Mouse (Mus musculus): ENCODE measurements around the gene Phf7. TPM values are rescaled to one million over a fixed set of nuclear protein-coding genes. Genes with fewer than 3 reads are reported as not detected.

The Phf7 gene
- total RNA-seq, 2 experiments from 2014 or later, result 3.2 to 4.2 TPM

- intact Hi-C loops (cut with DNase I), result loop anchor here (1.0 to 2.0 kb wide), 2 partner anchors 45 to 78 kb away; partner anchors contain the start of genes Bap1, Phf7 and Smim4
- peak in 1 of 2 experiments; percentile 47 for DNase-seq (ENCODE audit: low spot score in 2 of 2)
These were observed 45.3 kb downstream of the Phf7 start for GRCm38 (mm10) chr14:31205562-31206467.

GRCm38 (mm10) chr14:31205244-31205561 lies 45.9 kb downstream of the Phf7 start:
- no peak for DNase-seq (ENCODE audit: low spot score in 2 of 2)
- intact Hi-C loops (cut with DNase I), result no loop called here

GRCm38 (mm10) chr14:31204844-31205243 lies 46.3 kb downstream of the Phf7 start:
- intact Hi-C loops (cut with DNase I), result no loop called here
- peak in 1 of 2 experiments; percentile 33 for DNase-seq (ENCODE audit: low spot score in 2 of 2)

- DNase-seq (ENCODE audit: low spot score in 2 of 2), result no peak
- intact Hi-C loops (cut with DNase I), result no loop called here
These were observed 51.1 kb downstream of the Phf7 start for GRCm38 (mm10) chr14:31200038-31200437.

- DNase-seq (ENCODE audit: low spot score in 2 of 2), result no peak
- intact Hi-C loops (cut with DNase I), result no loop called here
These were observed 51.5 kb downstream of the Phf7 start for GRCm38 (mm10) chr14:31199599-31199998.

- peak; percentile 54 to 81 for DNase-seq (ENCODE audit: low spot score in 2 of 2)
- intact Hi-C loops (cut with DNase I), result no loop called here
These were observed 53.3 kb downstream of the Phf7 start for GRCm38 (mm10) chr14:31197547-31198516.

- DNase-seq (ENCODE audit: low spot score in 2 of 2), result no peak
- intact Hi-C loops (cut with DNase I), result no loop called here
These were observed 55.1 kb downstream of the Phf7 start for GRCm38 (mm10) chr14:31195968-31196367.

- intact Hi-C loops (cut with DNase I), result no loop called here
- DNase-seq (ENCODE audit: low spot score in 2 of 2), result no peak
These were observed 55.6 kb downstream of the Phf7 start for GRCm38 (mm10) chr14:31195521-31195920.

- intact Hi-C loops (cut with DNase I), result loop anchor here (5.0 kb wide), 1 partner anchor 63 kb away; the partner anchor contains the start of gene Nt5dc2
- peak in 1 of 2 experiments; percentile 50 for DNase-seq (ENCODE audit: low spot score in 2 of 2)
These were observed 56.1 kb downstream of the Phf7 start for GRCm38 (mm10) chr14:31194891-31195513.

- intact Hi-C loops (cut with DNase I), result loop anchor here (5.0 kb wide), 1 partner anchor 62 kb away; the partner anchor contains the start of gene Nt5dc2
- DNase-seq (ENCODE audit: low spot score in 2 of 2), result no peak
These were observed 56.7 kb downstream of the Phf7 start for GRCm38 (mm10) chr14:31194441-31194840.

- no peak for DNase-seq (ENCODE audit: low spot score in 2 of 2)
- intact Hi-C loops (cut with DNase I), result loop anchor here (5.0 kb wide), 1 partner anchor 61 kb away; the partner anchor contains the start of gene Nt5dc2
These were observed 57.3 kb downstream of the Phf7 start for GRCm38 (mm10) chr14:31193791-31194190.

- intact Hi-C loops (cut with DNase I), result loop anchor here (5.0 kb wide), 1 partner anchor 60 kb away; the partner anchor contains the start of gene Nt5dc2
- no peak for DNase-seq (ENCODE audit: low spot score in 2 of 2)
These were observed 59.2 kb downstream of the Phf7 start for GRCm38 (mm10) chr14:31191936-31192335.

- DNase-seq (ENCODE audit: low spot score in 2 of 2), result no peak
- intact Hi-C loops (cut with DNase I), result no loop called here
These were observed 61.8 kb downstream of the Phf7 start for GRCm38 (mm10) chr14:31189348-31189747.

- DNase-seq (ENCODE audit: low spot score in 2 of 2), result peak in 1 of 2 experiments; percentile 37
- intact Hi-C loops (cut with DNase I), result no loop called here
These were observed 62.3 kb downstream of the Phf7 start for GRCm38 (mm10) chr14:31188771-31189181.

Other genes with a start within 250 kb of the Phf7 start
- 10 to 100 TPM; 39.5 to 42.1 TPM for gene Glt8d1, start 249.9 kb downstream of the Phf7 start, total RNA-seq (2021)
- 100 to 1,000 TPM; 165 to 185 TPM for gene Spcs1, start 249.6 kb downstream of the Phf7 start, total RNA-seq (2021)
- gene Pbrm1, start 232.2 kb downstream of the Phf7 start, total RNA-seq (2021), result 10 to 100 TPM; 56.2 to 58.1 TPM
- 10 to 100 TPM; 41.9 to 48.9 TPM for gene Gnl3, start 232.2 kb downstream of the Phf7 start, total RNA-seq (2021)
- 10 to 100 TPM; 20.4 to 28.4 TPM for gene Smim4, start 122.4 kb downstream of the Phf7 start, total RNA-seq (2021)
- 1 to 10 TPM; 3.3 to 4.1 TPM for gene Nt5dc2, start 120.3 kb downstream of the Phf7 start, total RNA-seq (2021)
- gene Stab1, start 82.7 kb downstream of the Phf7 start, total RNA-seq (2021), result 10 to 100 TPM; 19.8 to 30.3 TPM
- 10 to 100 TPM; 65.9 to 79.1 TPM for gene Tnnc1, start 43.0 kb downstream of the Phf7 start, total RNA-seq (2021)
- 100 to 1,000 TPM; 375 to 386 TPM for gene Nisch, start 34.4 kb downstream of the Phf7 start, total RNA-seq (2021)
- gene Sema3g, start 33.5 kb downstream of the Phf7 start, total RNA-seq (2021), result 1 to 10 TPM; 4.9 to 5.5 TPM
- 100 to 1,000 TPM; 138 to 146 TPM for gene Bap1, start 133 bp upstream of the Phf7 start, total RNA-seq (2021)
- 1 to 10 TPM; 4.1 to 4.7 TPM for gene Dnah1, start 72.6 kb upstream of the Phf7 start, total RNA-seq (2021)
- 10 to 100 TPM; 35.6 to 37.2 TPM for gene Capn7, start 85.3 kb upstream of the Phf7 start, total RNA-seq (2021)
- gene Sh3bp5, start 184.8 kb upstream of the Phf7 start, total RNA-seq (2021), result 10 to 100 TPM; 56.7 to 65.8 TPM
- gene Eaf1, start 243.1 kb upstream of the Phf7 start, total RNA-seq (2021), result 10 to 100 TPM; 11.6 to 15.9 TPM
- 10 to 100 TPM; 25.0 to 38.7 TPM for gene Mettl6, start 243.7 kb upstream of the Phf7 start, total RNA-seq (2021)